Mouse (Mus musculus): ENCODE results near the gene Zfp74. TPM values are rescaled to one million over a fixed set of nuclear protein-coding genes. Genes with fewer than 3 reads are reported as not detected.
"Not testable (repeated sequence)": the region's sequence is repeated elsewhere in the genome, so short reads cannot be mapped to it uniquely, and the experiment has no call there.

The Zfp74 gene
- polyA plus RNA-seq, 1 experiment from 2014 or later = 1.8 TPM

DNA sequence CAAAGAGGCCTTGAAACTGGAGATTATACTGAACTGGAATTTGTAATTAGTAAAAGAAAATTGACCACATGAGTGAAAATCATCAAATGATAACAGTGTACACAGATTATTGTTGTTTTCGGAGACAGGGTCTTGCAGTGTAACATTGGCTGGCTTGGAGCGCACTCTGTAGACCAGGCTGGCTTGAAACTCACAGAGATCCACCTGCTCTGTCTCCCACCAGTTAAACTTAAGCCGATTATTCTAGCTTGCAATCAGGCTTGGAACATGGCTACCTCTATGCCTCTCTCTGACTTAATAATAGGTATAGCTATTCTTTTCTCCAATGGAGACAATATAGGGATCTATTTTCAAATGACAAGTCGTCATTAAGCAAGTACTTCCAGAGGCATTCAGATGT is 28.5 kb upstream of the Zfp74 start:
- peaks cover 12% of the 10 kb centered on the region for H3K36me3 ChIP-seq (replicated peaks)
- H3K9me3 ChIP-seq (replicated peaks) = no peaks in the 10 kb centered on the region
- H3K4me3 ChIP-seq (replicated peaks) = no peak overlapping the region
- no peaks in the 10 kb centered on the region for H3K27me3 ChIP-seq
- peak overlapping the region; percentile 85 for H3K4me2 ChIP-seq
- no peak overlapping the region for H3K27ac ChIP-seq (replicated peaks)
- no peak overlapping the region for H3K9ac ChIP-seq
- H3K4me1 ChIP-seq (replicated peaks) = peaks cover 24% of the 10 kb centered on the region
- WGBS (ENCODE audit: insufficient replicate concordance) = 83% methylated on average over 4 of the region's 4 CpGs
- ATAC-seq (ENCODE audit: insufficient read depth) = no peak

DNA sequence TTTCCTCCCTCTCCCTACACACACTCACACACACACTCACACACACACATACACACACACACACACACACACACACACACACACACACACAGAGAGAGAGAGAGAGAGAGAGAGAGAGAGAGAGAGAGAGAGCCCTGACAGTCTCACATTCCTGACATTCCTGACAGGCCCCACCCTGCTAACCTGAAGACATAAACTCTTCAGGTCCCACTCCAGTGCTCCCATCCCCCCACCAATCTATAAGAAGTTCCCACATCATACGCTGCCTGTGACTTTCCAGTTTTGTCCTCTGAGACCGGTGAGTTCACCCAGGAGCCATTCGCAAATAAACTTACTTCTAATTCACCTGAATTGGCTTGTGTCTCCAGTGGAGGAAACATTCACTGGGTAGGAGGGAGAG is 28.0 kb upstream of the Zfp74 start:
- Histone ChIP-seq H3K27me3 (no peaks in the 10 kb centered on the region), H3K4me1 (replicated peaks) (peaks cover 20% of the 10 kb centered on the region), H3K9me3 (replicated peaks) (no peaks in the 10 kb centered on the region), H3K4me3 (replicated peaks) (no peak overlapping the region), H3K4me2 (no peak overlapping the region), H3K27ac (replicated peaks) (no peak overlapping the region), H3K9ac (no peak overlapping the region), H3K36me3 (replicated peaks) (peaks cover 7% of the 10 kb centered on the region)
- WGBS (ENCODE audit: insufficient replicate concordance) = 86% methylated on average over 3 of the region's 3 CpGs
- ATAC-seq (ENCODE audit: insufficient read depth) = no peak

DNA sequence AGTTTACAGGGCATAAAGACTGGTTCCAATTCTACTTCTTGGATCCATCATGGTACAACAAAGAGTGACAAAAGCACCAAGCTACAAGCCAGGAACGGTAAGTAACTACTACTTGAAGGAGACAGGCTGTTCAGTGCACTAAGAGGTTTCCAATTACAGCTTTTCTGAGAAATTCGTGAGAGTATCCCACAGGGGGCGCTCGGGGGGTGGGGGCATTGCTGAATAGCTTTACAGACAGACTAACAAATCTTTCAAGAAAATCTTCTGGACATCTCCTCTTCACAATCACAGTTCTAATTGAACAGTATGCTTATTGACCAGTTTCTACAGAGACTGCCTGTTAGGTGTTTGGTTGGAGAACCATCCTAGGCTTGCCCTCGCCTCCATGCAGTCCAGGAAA is 27.6 kb upstream of the Zfp74 start:
- H3K4me1 ChIP-seq (replicated peaks) = peaks cover 19% of the 10 kb centered on the region
- WGBS (ENCODE audit: insufficient replicate concordance) = 51% methylated on average over 5 of the region's 5 CpGs
- H3K4me3 ChIP-seq (replicated peaks) = no peak overlapping the region
- H3K9ac ChIP-seq = no peak overlapping the region
- H3K27ac ChIP-seq (replicated peaks) = no peak overlapping the region
- no peaks in the 10 kb centered on the region for H3K27me3 ChIP-seq
- no peaks in the 10 kb centered on the region for H3K9me3 ChIP-seq (replicated peaks)
- peaks cover 6% of the 10 kb centered on the region; the same call in 1 of the 2 replicates for H3K36me3 ChIP-seq (replicated peaks)
- H3K4me2 ChIP-seq = no peak overlapping the region
- ATAC-seq (ENCODE audit: insufficient read depth) = no peak

DNA sequence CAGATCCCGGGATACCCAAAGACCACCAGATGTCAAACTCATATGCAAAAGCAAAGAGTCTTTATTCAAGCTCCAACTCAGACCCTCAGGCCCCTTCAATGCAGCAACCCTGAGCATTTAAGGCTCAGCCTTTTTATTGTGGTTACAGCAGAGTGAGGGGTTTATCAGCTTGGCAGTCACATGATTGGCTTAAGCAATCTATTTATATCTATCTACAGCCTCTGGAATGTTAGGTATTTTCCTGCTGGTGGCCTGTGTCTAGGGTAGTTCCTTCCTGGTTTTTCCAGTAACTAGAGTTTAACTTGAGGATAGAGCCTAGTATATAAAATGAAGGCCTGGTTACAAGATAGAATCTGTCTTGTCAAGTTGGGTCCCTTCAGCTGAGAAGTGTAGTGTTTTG is 26.9 kb upstream of the Zfp74 start:
- H3K27ac ChIP-seq (replicated peaks) = no peak overlapping the region

DNA sequence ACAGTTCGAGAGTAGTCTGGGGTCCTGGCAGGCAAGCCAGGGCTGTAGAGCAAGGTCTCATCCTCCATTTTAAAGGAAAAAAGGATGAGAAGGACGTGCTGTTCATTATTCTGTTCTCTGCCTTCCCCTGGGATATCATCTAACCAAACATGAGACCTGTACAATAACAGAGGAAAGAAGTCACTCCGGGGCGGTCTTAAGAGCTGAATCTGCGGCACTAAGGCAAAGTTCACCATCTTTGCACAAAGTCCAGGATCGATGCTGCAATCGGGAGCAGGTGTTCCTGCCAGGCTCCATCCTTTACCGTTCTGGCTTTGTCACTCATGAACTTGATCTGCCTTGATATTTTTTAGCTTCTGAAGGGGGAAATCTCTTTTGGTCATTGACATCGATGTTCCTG is 16.8 kb upstream of the Zfp74 start:
- no peak overlapping the region for H3K4me3 ChIP-seq (replicated peaks)
- H3K36me3 ChIP-seq (replicated peaks) = no peaks in the 10 kb centered on the region
- no peak overlapping the region for H3K4me2 ChIP-seq
- H3K27ac ChIP-seq (replicated peaks) = no peak overlapping the region
- H3K9me3 ChIP-seq (replicated peaks) = no peaks in the 10 kb centered on the region
- no peaks in the 10 kb centered on the region for H3K4me1 ChIP-seq (replicated peaks)
- 71% methylated on average over 9 of the region's 9 CpGs for WGBS (ENCODE audit: insufficient replicate concordance)
- H3K9ac ChIP-seq = no peak overlapping the region
- no peaks in the 10 kb centered on the region for H3K27me3 ChIP-seq
- no peak for ATAC-seq (ENCODE audit: insufficient read depth)

More for the DNA sequence above, 26.9 kb upstream of the Zfp74 start:
- no peak overlapping the region for H3K4me3 ChIP-seq (replicated peaks)
- peaks cover 19% of the 10 kb centered on the region for H3K4me1 ChIP-seq (replicated peaks)
- no peaks in the 10 kb centered on the region for H3K9me3 ChIP-seq (replicated peaks)
- WGBS (ENCODE audit: insufficient replicate concordance) = 76% methylated on average over 1 of the region's 1 CpGs
- H3K27me3 ChIP-seq = no peaks in the 10 kb centered on the region
- H3K4me2 ChIP-seq = no peak overlapping the region
- peaks cover 3% of the 10 kb centered on the region; the same call in 1 of the 2 replicates for H3K36me3 ChIP-seq (replicated peaks)
- ATAC-seq (ENCODE audit: insufficient read depth) = no peak
- H3K9ac ChIP-seq = no peak overlapping the region

DNA sequence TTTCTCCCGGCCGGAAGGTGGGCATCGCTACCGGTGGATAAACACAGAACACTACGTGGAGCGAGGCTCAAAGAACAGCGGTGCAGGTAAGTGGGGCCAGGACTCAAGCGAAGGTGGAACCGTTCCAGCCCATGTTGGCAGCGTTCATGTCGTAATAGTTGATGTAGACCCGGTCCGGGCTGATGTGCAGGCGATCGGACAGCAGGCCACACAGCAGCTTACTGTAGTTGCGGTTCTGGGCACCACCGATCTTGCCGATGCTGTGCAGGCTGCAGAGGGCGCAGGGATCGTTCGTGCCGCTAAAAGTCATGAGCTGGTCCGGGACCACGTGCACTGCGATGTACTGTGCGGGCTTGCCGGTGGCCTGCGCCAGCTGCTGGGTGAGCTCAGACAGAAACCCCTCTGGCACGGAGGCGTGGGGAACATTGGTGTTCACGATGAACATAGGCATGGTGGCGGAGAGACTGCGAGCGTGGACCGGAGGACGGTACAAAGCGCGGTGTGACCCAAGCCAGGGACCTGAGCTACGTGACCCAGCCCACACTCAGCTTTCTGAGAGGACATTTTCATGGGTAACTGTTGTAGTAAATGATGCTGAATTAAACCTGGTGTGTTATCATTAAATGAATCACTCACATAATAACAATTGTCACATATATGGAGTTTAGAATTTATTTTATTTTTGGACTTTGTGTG is 11.4 kb upstream of the Zfp74 start:
- WGBS (ENCODE audit: insufficient replicate concordance) = 52% methylated on average over 39 of the region's 39 CpGs
- H3K9me3 ChIP-seq (replicated peaks); H3K9ac ChIP-seq: not testable (repeated sequence)

DNA sequence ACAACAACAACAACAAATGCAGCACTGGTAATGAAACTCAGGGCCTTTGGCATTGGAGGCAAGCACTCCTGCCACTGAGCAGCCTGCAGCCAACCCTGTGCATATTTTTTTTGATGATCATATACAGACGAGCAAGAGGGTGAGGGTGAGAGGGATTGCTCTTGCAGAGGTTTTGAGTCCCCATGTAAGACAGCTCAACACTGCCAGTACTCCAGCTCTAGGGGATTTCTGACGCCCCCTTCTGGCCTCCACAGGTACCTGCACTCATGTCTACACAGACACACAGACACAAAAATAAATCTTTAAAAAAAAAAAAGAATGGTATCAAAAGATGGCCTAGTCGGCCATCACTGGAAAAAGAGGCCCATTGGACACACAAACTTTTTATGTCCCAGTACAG is 5.1 kb upstream of the Zfp74 start:
- no peaks in the 10 kb centered on the region for H3K36me3 ChIP-seq (replicated peaks)
- no peak overlapping the region for H3K27ac ChIP-seq (replicated peaks)
- H3K4me3 ChIP-seq (replicated peaks) = no peak overlapping the region
- 40% methylated on average over 3 of the region's 3 CpGs for WGBS (ENCODE audit: insufficient replicate concordance)
- H3K4me2 ChIP-seq = no peak overlapping the region
- H3K9ac ChIP-seq = no peak overlapping the region
- H3K9me3 ChIP-seq (replicated peaks) = no peaks in the 10 kb centered on the region
- peaks cover 8% of the 10 kb centered on the region for H3K4me1 ChIP-seq (replicated peaks)
- H3K27me3 ChIP-seq = no peaks in the 10 kb centered on the region
- ATAC-seq (ENCODE audit: insufficient read depth) = no peak

More for the DNA sequence above, 11.4 kb upstream of the Zfp74 start:
- not testable (repeated sequence) for H3K4me2 ChIP-seq; H3K36me3 ChIP-seq (replicated peaks); H3K27me3 ChIP-seq; H3K4me3 ChIP-seq (replicated peaks); H3K4me1 ChIP-seq (replicated peaks); ATAC-seq (ENCODE audit: insufficient read depth); H3K27ac ChIP-seq (replicated peaks)

DNA sequence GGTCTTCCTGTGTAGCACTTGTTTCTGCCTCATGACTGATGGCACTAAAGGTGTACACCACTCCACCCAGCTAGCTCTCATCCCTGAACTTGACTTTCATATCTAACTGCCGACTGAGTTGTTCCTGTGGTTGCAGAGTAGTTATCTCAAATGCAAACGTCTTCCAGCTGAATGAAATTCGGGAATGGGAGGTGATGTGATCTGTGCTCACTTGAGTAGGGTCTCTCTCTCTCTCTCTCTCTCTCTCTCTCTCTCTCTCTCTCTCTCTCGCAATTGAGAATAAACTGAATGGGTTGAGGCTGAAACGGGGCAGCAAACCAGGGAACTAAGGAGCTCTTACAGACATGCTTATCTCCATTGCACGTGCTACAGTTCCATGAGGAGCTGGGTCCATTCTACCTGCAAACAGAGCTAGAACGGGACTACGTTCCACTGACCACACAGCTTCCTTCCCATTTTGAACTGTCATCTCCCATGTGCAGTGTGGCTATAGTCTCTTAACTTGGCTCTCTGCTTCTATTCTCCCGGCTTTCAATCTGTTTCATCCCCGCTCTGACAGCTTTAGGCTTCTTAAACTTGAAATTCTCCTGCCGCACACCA is 4.3 kb upstream of the Zfp74 start:
- Histone ChIP-seq H3K27ac (replicated peaks) (no peak overlapping the region), H3K9me3 (replicated peaks) (no peaks in the 10 kb centered on the region), H3K4me1 (replicated peaks) (peaks cover 12% of the 10 kb centered on the region), H3K9ac (no peak overlapping the region), H3K4me3 (replicated peaks) (no peak overlapping the region), H3K4me2 (no peak overlapping the region), H3K27me3 (no peaks in the 10 kb centered on the region), H3K36me3 (replicated peaks) (no peaks in the 10 kb centered on the region)
- 46% methylated on average over 11 of the region's 11 CpGs for WGBS (ENCODE audit: insufficient replicate concordance)
- no peak for ATAC-seq (ENCODE audit: insufficient read depth)

DNA sequence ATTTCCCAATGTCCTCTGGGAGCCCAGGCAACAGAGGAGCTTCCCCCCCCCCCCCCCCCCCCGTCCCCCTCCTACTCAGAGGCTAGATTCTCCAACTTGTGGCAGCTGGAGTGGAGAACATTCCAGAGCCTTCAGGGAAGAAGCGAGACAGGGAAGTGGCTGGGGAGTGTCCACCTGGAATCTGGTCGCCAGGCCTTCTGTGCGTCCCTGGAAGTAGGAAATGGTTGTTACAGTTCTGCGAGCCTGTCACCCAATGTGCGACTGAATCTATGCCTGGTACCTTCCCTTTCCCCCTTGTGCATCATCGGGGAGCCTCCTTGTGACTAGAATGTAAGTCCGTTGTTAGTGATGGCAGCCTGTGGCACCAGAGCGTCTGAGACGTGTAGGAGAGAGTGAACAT is 2.4 kb upstream of the Zfp74 start:
- no peak overlapping the region for H3K4me2 ChIP-seq
- H3K4me1 ChIP-seq (replicated peaks) = peaks cover 16% of the 10 kb centered on the region
- no peaks in the 10 kb centered on the region for H3K27me3 ChIP-seq
- H3K9me3 ChIP-seq (replicated peaks) = no peaks in the 10 kb centered on the region
- no peak for ATAC-seq (ENCODE audit: insufficient read depth)
- H3K4me3 ChIP-seq (replicated peaks) = no peak overlapping the region
- no peak overlapping the region for H3K9ac ChIP-seq
- H3K27ac ChIP-seq (replicated peaks) = no peak overlapping the region
- H3K36me3 ChIP-seq (replicated peaks) = no peaks in the 10 kb centered on the region
- 55% methylated on average over 10 of the region's 10 CpGs for WGBS (ENCODE audit: insufficient replicate concordance)

DNA sequence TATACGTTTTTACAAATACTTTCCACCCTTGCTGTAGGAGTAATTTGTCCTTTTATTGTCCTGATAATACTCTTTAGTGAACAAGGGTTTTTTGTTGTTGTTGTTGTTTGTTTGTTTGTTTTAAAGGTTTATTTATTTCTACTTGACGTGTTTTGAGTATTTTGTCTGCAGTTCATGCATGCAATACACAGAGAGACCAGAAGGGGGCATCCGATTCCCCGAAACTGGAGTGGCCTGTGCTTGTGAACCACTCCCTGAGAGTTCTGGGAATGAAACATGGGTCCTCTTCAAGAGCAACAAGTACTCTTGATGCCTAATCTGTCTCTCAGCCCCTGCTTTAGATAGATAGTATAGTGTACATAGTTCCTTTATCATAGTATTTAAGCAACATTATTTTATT is 842 bp upstream of the Zfp74 start:
- no peaks in the 10 kb centered on the region for H3K9me3 ChIP-seq (replicated peaks)
- H3K4me2 ChIP-seq = peak overlapping the region; percentile 90
- H3K27me3 ChIP-seq = no peaks in the 10 kb centered on the region
- H3K9ac ChIP-seq = no peak overlapping the region
- no peak for ATAC-seq (ENCODE audit: insufficient read depth)
- no peak overlapping the region for H3K27ac ChIP-seq (replicated peaks)
- H3K4me3 ChIP-seq (replicated peaks) = peak overlapping the region; percentile 80
- H3K4me1 ChIP-seq (replicated peaks) = peaks cover 16% of the 10 kb centered on the region
- 0 out of 2 replicates have a peak, but pooled peaks cover under 1% of the 10 kb centered on the region for H3K36me3 ChIP-seq (replicated peaks)
- 6% methylated on average over 4 of the region's 4 CpGs for WGBS (ENCODE audit: insufficient replicate concordance)

DNA sequence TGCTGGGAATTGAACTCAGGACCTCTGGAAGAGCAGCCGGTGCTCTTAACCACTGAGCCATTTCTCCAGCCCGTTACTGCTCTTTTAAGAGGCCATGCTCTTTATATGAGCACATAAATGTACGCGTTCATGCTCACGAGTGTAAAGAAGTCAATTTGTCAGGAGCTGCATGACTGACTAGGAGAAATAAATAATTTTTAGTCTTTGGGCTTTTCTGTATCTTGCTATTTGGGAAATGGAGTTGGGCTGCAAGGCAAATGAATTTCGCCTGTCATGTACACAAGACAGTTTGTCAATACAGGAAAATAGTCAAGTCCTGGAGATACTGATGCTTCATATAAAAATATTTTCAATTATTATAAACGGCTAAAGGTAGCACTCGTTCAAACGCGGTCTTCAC is 803 bp downstream of the Zfp74 start:
- H3K4me2 ChIP-seq = peak overlapping the region; percentile 90
- H3K4me1 ChIP-seq (replicated peaks) = peaks cover 16% of the 10 kb centered on the region
- no peaks in the 10 kb centered on the region for H3K9me3 ChIP-seq (replicated peaks)
- H3K27ac ChIP-seq (replicated peaks) = peak overlapping the region; percentile 89
- ATAC-seq (ENCODE audit: insufficient read depth) = no peak
- 37% methylated on average over 10 of the region's 10 CpGs for WGBS (ENCODE audit: insufficient replicate concordance)
- H3K9ac ChIP-seq = peak overlapping the region; percentile 83
- peak overlapping the region; percentile 80 for H3K4me3 ChIP-seq (replicated peaks)
- H3K27me3 ChIP-seq = no peaks in the 10 kb centered on the region
- H3K36me3 ChIP-seq (replicated peaks) = 0 out of 2 replicates have a peak, but pooled peaks cover 4% of the 10 kb centered on the region
